Mouse (Mus musculus) T-helper 17 cell (primary cell): ENCODE data around the gene Mgll.

Source experiments
- in situ Hi-C, 2 experiments: fragments of 300-600 bp; cut with MboI, MseI; formaldehyde crosslinking; loops; 1 replicate in 1 of 2; 2 replicates in 1 of 2; pipeline ENCODE4 v1.15.1; 2025; ENCODE audit warnings: high pct_unique_total_duplicates in 2 of 2

Mgll gene

GRCm38 (mm10) chr6:88874868-88875508, 150.8 kb downstream of the Mgll start, which contains the start of gene Podxl2:
Gene Podxl2, minus strand, starts transcription at chr6:88875044.
- in situ Hi-C loops = loop anchor here (10.0 to 25.0 kb wide), 2 partner anchors 688 to 690 kb away; partner anchors contain the start of gene Gata2 (in 1 of the 2)
